Mouse (Mus musculus) urinary bladder, postnatal 14 days (tissue): Measurements from ENCODE around the gene Xylt2.
"Not testable (repeated sequence)": the region's sequence is repeated elsewhere in the genome, so short reads cannot be mapped to it uniquely, and the experiment has no call there.

Source experiments
- DNase-seq: peaks from one replicate; pipeline ENCODE4 v3.0.0; 2021; ENCODE audit warnings: low spot score

The Xylt2 gene

DNA sequence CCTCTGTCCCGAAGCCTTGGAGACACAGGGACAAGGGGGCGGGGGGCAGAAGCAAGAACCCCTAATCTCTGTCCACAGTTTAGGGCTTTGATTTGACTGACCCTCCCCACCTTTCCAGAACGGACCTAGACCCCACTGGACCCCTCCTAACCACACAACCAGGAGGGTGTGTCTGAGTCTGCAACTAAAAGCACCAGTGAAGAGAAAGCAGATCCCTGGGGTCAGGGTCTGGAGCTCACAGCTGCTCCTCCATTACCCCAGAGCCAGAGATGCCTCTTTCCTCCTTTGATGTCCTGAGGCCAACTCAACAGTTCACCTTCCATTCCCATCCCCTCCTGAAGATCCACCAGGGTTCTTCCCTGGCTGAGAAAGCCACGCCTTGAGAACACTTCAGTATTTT, 1.0 kb downstream of the Xylt2 start:
- DNase-seq = no peak

GRCm38 (mm10) chr11:94675446-94675845, 1.9 kb downstream of the Xylt2 start:
- DNase-seq = peak; percentile 29

DNA sequence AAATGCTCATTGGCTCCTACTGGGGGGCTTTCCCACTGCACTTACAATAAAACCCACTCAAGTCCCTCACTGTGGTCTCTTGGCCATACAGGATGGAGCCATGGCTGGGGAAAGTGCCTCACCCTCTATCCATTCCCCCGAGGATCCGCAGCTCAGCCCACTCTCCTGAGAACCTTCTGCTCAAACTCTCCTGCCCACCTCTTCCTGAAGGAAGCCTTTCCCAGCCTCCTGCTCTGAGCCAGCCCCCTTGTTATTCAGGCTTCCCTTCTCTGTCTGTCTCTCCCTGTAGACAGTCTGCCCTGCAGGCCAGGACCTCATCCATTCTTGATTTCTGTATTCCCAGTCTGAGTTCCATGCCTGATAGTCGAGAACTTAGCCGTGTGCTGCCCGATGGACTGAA, 2.3 kb downstream of the Xylt2 start:
- no peak for DNase-seq

DNA sequence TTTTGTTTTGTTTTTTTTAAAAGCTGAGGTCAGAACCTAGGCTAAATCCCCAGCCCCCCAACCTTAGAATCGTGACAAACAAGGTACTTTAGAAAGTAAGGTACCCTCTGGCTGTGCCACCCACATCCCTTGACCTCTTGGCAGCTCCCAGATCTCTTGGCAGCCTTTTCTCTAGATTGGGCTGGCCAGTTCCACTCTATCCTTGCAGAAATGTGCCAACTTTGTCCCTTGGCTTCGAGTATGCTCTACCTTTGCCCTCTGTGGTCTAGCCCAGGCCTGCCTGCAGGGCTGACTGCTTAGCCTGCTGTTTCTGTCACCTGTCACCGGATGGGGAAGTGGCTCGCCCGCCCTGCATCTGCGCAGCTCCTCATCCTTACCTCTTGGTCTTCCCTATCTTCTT, 12.0 kb downstream of the Xylt2 start:
- no peak for DNase-seq

DNA sequence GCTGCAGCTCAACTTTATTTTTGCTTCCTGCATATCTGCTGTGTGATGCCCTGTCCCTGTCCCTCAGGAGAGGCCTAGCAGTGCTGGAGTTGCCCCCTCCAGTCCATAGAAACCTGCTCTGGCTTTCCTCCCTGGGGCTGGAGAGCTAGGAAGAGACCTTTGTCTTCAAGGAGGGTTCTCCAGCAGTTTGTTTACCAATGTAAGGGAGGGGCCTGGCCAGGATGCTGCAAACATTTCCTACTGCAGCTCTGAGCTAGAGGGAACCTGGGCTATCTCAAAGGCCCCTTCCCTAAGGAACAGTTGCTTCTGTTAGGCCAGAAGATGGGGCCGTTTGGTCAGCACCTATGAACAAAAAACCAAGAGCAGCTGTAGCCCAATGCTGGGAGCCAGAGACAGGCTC, 16.0 kb downstream of the Xylt2 start:
- no peak for DNase-seq

- peak; percentile 84 for DNase-seq
Observed at GRCm38 (mm10) chr11:94653663-94654436, 23.5 kb downstream of the Xylt2 start, which contains the start of the genes Mrpl27 and Eme1. Gene Mrpl27 (plus strand): TSS chr11:94653767. Gene Eme1 (minus strand): TSS chr11:94653964.

DNA sequence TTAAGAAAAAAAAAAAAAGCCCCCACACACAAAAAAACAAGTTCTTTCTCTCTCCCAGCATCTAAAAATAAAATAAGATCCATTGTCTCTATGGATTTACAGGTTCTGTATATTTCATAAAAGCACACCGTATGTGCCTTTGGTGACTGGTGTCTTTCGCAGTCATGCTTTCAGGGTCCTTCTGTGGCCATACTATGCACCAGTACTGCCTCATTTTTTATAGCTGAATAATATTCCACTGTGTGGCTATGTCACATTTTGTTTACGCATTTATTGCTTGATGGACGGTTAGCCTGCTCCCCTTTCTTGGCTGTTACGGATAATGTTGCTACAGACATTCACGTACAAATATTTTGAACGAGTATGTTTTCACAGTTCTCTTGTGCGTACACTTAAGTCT, 24.3 kb downstream of the Xylt2 start:
- no peak for DNase-seq

DNA sequence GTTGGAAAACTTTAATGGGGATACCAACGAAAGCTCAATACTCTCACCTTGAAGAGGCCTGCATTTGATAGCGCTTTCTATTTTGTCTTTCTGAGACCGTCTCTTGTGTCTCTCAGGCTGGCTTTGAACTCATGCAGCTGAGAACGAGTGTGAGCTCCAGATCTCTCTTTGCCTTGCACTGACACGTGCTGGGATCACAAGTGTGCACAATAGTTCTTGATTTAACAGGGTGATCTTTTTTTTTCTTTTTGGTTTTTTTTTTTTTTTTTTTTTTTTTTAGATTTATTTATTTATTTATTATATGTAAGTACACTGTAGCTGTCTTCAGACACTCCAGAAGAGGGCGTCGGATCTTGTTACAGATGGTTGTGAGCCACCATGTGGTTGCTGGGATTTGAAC, 26.1 kb downstream of the Xylt2 start:
- DNase-seq = not testable (repeated sequence)

DNA sequence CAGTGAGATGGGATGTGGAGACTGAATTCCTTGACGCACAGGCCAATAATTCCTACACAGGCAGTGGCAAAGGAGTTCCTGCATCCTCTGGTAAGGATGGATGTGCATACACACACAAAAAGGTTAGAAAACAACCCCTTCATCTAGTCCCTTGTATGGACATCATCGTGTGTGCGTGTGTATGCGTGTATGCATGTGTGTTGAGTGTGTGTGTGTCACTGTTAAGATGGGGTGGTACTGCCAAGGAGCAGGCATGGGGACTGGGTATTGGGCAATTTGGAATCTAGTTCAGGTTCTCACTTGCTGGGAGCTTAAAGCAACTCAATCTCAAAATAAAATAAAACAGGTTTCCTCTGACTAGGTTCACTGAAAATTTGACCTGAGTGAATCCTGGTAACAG, 30.9 kb downstream of the Xylt2 start:
- DNase-seq = no peak

- no peak for DNase-seq
Observed at GRCm38 (mm10) chr11:94644461-94645219, 32.7 kb downstream of the Xylt2 start.

DNA sequence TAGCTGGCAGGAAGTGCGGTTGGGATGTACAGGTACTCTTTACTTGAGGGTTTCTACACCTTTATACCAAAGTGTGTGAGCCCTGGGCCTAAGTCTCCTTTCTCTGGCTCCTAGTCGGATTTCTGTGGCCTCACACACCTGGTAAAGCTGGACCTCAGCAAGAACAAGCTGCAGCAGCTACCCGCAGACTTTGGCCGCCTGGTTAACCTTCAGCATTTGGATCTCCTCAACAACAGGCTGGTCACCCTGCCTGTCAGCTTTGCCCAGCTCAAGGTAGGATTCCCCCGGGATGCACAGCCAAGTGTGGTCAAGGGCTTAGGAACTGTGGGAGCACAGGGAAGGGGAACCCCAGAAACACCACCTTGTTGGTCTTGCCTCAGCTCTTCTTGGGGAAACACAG, 42.9 kb downstream of the Xylt2 start:
- DNase-seq = no peak

DNA sequence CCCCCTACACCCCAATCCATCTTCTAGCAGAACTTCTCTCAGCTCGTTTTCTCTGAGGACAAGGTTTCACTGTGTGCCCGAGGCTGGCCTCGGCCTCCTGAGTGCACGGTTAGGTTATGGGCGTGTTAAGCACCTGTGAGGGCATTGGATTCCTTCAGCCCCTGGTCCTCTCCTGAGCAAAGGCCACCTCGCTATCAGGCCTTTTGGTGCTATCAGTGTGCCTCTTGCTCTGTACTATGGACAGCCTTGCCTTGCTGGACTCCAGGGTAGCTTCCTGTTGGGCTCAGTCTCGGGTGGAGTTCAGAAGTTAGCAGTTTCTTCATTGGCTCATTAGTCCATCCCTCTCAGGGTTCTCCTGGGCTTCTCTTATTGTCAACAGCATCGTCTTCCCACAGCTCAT, 44.3 kb downstream of the Xylt2 start:
- no peak for DNase-seq

DNA sequence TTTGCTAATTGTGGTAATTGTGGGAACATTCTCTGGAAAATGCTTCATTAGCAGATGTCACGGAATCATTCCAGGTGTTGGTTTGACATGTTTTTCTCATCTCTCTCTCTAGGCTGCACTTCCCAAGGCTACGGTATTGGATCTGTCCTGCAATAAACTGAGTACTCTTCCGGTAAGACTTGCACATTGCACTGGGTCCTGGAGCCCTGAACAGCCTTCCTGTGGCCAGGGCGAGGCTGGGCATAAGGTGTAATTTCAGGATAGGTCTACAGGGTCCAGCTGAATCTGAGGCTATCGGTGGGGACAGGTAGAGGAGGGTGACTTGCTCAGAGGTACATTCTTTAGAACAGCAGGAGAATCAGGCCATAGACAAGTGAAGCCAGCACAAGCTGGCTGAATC, 45.3 kb downstream of the Xylt2 start:
- DNase-seq = no peak

DNA sequence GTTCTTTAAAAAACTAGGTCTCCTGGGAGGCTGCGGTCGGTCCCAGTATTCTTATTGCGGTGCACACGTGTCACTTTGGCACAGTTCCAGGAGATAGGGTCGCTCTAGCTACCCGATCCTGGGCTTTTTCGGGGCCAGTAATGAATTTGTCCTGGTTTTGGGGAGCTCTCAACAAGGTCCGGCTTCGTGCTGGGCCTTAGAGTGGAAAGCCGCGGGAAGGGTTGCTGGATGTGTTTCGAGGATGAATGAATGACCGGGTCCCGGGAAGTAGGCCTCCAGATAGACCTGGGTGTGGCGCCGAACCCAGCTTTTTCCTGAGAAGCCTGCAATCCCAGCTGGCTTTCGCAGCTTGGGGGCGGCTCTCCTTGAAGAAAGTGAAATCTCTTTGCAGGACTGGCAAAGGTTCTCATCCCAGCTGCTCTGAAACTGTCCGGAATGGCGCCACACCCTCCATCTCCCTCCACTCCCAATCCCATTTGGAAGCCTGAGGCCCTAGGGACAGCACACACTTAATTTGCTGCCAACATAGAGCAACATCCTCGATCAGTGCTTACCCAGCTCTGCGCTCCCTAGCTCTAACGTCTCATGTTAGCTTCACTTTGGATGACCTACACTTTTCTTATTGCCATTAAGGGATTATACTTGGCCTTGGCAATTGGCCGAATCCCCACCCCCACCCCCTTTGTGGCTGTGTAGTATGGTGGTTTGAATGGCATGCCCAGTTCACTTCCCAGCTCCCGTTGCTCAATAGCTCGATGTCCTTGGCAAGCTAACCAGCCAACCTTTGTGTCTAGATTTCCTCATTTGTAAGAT, 46.9 kb downstream of the Xylt2 start:
- DNase-seq = peak; percentile 71

DNA sequence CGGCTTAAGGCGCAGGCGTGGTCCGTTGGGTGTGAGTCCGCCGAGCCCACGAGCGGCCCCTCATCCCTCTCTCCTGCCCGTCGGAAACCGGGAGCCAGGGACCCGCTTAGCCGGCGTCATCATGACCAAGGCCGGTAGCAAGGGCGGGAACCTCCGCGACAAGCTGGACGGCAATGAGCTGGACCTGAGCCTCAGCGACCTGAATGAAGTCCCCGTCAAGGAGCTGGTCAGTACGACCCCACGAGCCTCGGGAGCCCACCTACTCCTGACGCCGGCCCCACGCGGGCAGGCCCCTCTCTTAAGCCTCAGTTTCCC, 47.5 kb downstream of the Xylt2 start:
- DNase-seq = no peak

GRCm38 (mm10) chr11:94629199-94629883, 48.0 kb downstream of the Xylt2 start, which contains the start of gene Lrrc59:
Gene Lrrc59 (plus strand): TSS chr11:94629767.
- DNase-seq = peak; percentile 97

- no peak for DNase-seq
Observed at GRCm38 (mm10) chr11:94622162-94622561, 55.2 kb downstream of the Xylt2 start.

GRCm38 (mm10) chr11:94621458-94621852, 55.9 kb downstream of the Xylt2 start:
- no peak for DNase-seq

GRCm38 (mm10) chr11:94620766-94621457, 56.4 kb downstream of the Xylt2 start:
- no peak for DNase-seq

DNA sequence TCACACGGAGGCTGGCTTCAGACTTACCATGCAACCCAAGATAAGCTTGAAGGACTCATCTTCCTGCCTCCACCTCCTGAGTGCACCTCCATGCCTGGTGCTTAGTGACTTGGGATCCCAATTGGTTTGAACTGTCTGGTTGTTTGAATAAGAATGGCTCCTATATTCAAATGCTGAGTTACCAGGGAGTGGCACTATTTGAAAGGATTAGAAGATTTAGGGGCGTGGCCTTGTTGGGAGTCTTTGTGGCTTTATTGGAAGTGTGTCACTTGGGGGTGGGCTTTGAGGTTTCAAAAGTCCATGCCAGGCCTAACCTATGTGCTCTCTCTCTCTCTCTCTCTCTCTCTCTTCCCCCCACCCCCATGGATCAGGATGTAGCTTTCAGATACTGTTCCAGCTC, 59.7 kb downstream of the Xylt2 start:
- no peak for DNase-seq

- DNase-seq = no peak
Observed at GRCm38 (mm10) chr11:94615494-94615893, 61.8 kb downstream of the Xylt2 start.
